Mouse (Mus musculus) cerebellum, adult 18-20 months (tissue): ENCODE data around the gene Jazf1.

Experiments used
- DNase-seq, 2 experiments: peaks; one replicate each; pipeline ENCODE4 v3.0.0; 2021

The Jazf1 gene

GRCm38 (mm10) chr6:53006032-53006431, 62.4 kb downstream of the Jazf1 start:
- peak; percentile 90 for DNase-seq

DNA sequence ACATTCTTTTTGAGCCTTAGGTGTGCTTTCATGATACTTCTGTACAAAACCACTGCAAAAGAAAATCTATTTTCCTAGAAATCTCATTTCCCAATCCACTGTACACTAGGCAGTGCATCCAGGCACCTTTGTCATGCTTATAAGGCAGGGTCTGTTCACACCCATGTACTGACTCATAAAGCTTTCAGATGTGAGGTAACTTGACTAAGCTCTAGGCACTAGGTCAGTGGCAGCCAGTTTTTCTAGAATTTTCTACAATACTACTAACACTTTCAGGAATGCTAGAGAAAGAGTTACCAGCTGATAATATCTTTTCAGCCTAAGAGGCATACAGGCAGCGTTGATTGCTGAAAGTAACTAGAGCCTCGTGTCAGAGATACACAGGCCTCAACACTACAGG, 62.9 kb downstream of the Jazf1 start:
- no peak for DNase-seq

DNA sequence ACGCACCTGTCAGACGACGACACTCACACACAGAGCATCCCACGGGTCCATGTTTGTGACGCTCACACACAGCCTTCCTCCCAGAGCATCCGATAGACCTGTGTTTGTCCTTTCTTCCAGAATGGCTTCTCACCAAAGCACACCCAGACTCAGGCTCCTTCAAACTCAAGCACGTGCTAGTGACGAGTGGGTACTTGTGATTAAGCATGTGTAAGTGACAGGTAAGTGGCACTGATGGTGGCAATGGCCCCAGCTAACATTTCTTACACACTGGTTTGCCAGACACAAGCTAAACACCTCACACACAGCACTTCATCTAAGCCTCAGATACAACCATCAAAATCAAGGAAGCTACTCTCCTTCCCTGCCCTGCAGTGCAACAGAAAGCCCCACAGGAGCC, 77.6 kb downstream of the Jazf1 start:
- DNase-seq: no peak

DNA sequence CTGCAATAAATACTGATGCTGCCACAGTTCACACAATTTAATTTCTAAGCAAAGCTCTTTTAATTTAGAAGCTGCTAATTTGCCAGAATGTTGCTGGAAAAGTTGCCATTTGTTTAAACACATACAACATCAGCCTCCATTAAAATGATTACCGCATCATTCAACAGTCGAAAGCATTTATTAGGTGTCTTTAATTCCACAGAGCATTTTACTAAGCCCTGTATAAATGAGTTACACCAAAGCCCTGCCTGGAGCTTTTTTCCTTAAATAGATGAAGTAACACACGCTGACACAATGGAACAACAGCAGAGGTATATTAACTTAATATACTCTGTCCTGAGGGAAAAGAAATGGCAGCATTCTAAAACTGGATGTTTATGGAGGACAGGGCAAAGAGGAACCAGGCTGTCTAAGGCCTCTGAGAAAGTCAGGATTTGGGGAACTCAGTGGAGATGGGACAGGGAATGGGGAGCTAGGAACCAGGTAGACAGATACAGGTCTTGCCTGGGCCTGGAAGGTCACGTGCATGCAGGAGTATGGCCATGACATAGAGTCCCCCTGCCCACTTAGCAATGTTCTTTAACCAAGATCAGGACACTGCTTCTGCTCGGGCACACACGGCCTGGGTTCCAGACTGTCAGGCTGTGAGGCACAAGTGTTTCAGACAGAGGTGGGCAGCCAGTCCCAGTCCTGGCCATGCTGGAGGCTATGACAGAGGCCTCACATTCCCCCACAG, 80.4 kb downstream of the Jazf1 start:
- no peak for DNase-seq

DNA sequence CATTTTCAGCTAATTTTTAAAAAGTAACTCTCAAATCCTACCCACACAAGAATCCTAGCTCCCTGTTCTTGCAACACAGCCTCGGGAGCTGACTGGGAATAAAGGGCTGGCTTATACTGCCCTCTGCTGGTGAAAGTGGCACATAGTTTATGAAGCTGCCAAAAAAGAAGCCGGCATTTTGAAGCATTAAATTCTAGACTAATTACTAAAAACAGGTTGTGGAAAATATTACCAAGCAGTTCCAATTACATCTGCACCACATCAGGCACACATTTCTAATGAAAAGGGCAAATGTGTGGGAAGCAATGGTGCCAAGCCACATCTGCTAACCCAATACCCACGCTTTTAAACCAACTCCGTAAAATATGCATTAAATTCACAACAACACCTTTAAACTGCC, 81.0 kb downstream of the Jazf1 start:
- peak; percentile 51 to 60 for DNase-seq

DNA sequence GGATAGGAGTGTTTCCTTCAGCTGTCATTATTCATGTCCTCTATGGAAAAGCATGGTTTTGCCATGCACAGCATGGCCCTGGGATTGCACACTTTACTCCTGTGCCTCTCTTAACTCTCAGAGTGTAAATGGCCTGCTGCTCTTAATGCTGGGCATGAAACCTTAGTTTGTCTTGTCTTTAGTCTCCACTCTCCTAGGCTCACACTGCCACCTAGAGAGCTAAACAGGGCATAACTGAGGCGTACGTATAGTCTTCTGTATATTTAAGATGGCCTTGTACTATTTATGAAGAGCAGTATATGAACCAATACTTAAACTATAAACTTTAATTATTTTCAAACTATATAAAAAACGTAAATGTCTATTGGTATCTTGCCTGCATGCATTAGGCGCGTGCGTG, 86.3 kb downstream of the Jazf1 start:
- no peak for DNase-seq

DNA sequence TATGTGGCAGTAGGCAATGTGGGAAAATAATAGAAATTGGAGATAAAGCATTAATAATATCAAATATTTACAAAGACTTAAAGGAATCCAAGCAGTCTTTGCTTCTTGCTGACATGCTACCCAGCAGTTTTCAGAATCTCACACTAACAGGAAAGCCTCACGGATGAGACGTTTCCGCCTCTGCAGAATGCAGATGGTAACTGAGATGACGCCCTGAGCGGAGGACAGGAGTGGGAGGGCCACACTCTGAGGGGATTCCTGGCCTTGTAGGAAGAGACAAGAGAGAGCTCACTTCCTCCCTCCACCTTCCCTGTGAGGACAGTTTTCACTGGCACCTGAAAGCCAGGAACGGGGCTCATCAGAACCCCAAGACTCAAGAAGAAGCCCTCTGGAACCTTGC, 88.9 kb downstream of the Jazf1 start:
- no peak for DNase-seq

GRCm38 (mm10) chr6:52973351-52973750, 95.1 kb downstream of the Jazf1 start:
- DNase-seq: no peak

DNA sequence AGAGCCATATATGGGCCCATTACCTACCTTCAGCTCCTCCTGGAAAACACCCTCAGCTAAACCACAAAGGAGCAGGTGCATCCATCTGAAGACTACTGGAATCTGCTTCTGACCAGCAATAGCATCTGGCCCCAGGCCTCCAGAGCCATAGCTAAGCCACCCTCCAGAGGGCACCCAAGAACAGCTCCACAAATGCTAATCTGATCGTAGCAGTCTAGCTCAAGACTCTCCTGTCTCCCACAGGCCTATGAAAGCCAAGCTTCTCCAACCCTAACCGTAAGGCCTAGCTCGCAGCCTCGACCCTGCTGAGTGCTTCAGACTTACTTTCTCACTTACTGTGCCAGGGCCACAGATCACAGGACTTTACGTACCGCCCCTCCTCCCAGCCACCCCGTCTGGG, 96.3 kb downstream of the Jazf1 start:
- DNase-seq: no peak

DNA sequence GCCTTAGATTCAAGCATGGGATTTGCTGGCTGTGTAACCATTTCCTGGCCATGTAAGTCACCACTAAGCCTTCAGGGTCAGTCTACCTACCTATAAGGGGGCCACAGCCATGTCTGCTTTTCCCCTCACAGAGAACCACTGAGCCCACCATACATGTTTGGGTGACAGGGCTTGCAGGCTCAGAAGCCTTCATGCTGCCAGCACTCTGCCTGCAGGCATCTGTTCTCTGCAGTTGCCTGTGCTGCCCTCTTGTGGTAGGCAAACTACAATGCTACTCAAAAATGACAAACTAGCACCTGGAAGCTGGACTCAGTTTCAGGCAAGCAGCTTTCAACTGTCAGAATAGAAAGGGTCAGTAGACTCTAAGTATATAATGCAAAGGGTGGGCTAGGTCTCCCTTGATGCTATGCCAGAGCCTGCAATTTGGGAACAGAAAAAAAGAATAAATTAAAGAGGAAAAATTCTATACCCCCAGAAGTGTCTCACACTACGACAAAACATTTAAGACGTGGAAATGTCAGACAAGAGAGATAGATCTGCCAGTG, 98.6 kb downstream of the Jazf1 start:
- peak; percentile 81 to 84 for DNase-seq

GRCm38 (mm10) chr6:52968346-52968891, 100.0 kb downstream of the Jazf1 start:
- no peak for DNase-seq

- no peak for DNase-seq
Measured at GRCm38 (mm10) chr6:52967557-52968270, 100.7 kb downstream of the Jazf1 start.

DNA sequence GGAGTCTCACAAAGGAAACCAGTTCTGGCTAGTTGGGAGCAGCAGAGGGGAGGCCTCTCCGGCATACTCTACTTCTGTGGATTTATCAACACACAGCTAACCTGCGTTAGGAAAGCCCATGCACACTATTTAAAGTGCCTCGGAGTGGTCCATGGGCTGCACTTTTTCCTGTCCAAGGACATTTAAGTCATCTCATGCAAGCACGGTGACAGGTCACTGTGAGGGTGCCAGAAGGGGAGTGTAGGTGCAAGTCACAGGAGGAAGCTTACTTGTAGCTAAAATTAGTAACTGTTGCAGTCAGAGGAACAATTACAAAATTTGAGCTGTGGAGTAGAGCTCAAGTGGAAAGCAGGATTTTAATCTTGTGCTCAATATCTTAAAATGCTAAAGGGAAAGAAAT, 102.4 kb downstream of the Jazf1 start:
- DNase-seq: no peak

GRCm38 (mm10) chr6:52965340-52965739, 103.1 kb downstream of the Jazf1 start:
- no peak for DNase-seq

GRCm38 (mm10) chr6:52963840-52964690, 104.4 kb downstream of the Jazf1 start:
- peak; percentile 74 to 81 for DNase-seq

DNA sequence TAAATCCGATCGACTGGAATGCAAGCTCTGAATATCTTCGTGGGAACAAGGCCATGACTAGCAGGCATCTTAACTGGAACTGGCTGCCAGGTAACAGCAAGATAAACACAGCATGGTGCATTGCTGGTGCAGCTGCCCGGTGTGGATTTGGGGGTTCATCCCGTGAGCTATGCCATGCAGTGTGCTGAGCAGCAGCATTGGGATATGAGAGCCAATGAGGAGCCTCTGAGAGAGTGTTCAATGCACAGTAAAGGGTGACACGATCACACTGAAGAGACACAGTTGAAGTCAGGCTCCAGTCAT, 105.0 kb downstream of the Jazf1 start:
- peak; percentile 29 to 43 for DNase-seq

GRCm38 (mm10) chr6:52962600-52963429, 105.6 kb downstream of the Jazf1 start:
- DNase-seq: no peak

DNA sequence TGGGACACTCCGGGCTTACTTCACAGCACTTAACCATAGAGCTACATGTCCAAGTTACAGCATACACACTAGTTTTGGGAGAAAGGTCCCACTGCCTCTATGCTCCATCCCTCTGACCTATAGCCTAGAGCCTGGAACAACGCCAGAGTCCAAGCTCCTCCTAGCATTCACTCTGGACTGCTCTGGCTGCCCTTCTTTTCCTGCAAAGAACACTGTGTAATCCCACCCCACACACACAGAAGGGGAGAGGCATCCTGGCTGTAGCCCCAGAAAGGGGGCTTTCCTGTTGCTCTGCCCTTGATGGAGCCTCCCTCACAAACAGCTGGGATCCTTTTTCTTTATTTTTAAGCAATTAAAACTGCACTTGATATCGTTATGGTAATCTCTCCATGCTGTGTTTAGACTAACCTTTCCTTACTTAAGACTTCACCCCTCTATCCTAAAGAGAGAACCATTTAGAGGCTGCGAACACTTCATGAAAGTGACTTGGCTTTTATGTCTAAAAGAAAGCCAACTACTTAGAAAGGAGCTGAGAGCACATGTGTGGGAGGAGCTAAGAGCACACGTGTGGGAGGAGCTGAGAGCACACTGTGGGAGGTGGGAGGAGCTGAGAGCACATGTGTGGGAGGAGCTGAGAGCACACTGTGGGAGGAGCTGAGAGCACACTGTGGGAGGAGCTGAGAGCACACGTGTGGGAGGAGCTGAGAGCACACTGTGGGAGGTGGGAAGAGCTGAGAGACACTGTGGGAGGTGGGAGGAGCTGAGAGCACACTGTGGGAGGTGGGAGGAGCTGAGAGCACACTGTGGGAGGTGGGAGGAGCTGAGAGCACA, 106.6 kb downstream of the Jazf1 start:
- no peak for DNase-seq

DNA sequence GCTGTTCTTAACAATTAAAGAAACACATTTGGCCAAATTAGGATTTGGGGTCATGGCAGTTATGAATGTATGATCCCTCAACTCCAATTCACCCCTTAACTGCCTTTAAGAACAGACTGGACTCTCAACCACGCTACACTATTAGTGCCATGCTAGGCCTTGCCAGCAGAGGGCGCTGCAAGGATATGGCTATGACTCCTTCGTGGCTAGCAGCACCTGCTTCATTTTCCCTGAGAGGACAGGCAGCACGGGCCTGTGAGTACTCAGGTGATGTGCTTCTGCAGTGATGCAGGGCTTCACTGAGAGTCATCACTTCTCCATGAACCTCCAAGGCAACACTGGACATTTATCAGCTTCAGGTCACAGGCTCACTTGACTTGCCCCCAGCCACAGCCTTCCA, 110.7 kb downstream of the Jazf1 start:
- peak; percentile 88 to 91 for DNase-seq

DNA sequence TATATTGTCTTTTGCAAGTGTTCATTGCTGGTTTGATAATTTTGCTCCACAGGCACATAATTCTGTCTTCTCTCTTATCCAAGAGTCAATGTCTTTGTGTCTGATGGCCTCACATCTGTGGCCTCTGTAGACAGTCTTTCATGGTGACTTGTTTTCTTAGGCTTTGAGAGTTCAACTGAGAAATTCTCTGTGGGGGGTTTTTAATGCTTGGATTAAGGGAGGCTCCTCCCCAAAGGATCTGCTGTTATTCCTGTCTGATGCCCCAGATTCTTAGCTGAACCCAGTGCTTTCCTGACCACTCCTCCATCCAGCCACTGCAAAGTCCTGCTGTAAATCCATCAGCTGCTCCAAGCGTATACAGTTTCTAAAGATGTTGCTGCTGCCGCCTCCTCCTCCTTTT, 112.3 kb downstream of the Jazf1 start:
- no peak for DNase-seq

- peak in 1 of 2 experiments; percentile 2 for DNase-seq
Measured at GRCm38 (mm10) chr6:52955304-52955703, 113.1 kb downstream of the Jazf1 start.
